Mouse (Mus musculus): Measurements from ENCODE around the gene Zrsr2. TPM values are rescaled to one million over a fixed set of nuclear protein-coding genes. Genes with fewer than 3 reads are reported as not detected.

Zrsr2 gene
- 82.0 TPM for polyA plus RNA-seq (2014; fragmentation: Illumina TruSeq; extraction: RNeasy Lipid Tissue Mini Kit (QIAGEN cat#74804))

DNA sequence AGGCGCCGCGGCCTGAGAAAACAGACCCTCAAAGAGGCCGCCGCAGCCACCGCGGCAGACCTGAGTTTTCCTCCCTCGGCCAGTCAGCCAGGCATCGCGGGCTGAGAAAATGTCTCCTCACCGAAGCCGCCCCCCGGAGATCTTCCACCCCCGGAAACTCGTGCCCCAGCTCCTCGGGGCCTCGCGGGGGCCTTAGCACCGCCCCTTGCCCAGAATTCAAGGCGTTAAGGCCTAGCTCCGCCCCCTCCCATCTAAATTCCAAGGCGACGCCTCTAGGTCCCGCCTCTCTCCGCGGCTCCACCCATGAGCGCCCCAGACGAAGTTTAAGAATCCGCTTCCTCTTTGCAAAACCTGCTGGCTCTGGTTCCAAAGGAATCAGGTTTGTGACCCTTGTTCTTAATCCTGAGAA is at the start of gene Zrsr2:
TSS of gene Zrsr2 (minus strand) at position 195 of the 409 bp plus-strand sequence.

DNA sequence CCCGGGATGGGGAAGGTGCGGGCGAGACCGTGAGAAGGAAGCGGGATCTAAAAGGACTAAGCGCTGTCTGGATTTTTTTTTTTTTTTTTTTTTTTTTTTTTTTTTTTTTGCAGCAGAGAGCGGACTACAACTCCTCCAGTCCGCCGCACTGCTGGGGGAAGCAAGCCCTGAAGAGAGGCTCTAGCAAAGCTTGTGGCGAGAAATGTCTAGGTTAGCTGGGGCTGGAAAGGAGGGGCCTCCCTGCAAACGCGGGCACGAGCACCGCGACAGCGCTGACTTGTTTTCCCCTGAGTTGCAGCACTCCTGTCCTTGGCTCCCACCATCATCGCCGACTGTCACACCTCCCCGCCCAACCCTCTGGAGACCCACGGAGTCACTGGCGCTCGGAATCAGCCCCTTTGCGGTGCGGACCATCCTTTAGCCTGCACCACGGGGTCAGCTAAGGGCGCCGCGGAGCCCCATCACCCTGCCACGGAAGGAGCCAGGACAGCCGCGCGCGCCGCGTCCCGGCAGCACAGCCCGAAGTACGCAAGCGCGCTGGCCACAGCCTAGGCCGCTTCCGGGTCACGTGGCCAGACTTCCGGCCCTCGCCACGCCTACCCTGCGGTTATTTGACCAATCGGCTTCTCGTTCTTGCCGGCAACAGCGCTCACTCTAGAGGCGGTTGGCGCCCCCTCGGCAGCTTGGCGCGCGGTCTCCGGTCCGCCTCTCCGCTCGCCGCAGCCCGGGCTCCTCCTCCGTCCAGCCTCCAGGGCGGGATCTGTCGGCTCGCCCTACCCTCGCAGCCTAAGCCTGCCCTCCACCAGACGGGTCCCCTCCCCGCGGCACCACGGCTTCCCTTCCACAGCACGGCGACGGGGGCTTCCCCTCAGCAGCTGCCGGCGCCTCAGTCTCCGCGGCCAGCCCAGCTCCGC is 49.9 kb downstream of the Zrsr2 start, which contains the start of gene Ap1s2:
TSS of gene Ap1s2 (plus strand) at position 681 of the 914 bp plus-strand sequence.

Other genes starting within 250 kb of the Zrsr2 start
- not detected for gene Rnf138rt1, start 197.3 kb downstream of the Zrsr2 start, polyA plus RNA-seq (2014; fragmentation: Illumina TruSeq; extraction: RNeasy Lipid Tissue Mini Kit (QIAGEN cat#74804))
- 218 TPM for gene Ap1s2, start 49.6 kb downstream of the Zrsr2 start, polyA plus RNA-seq (2014; fragmentation: Illumina TruSeq; extraction: RNeasy Lipid Tissue Mini Kit (QIAGEN cat#74804))
- gene Car5b, start 69.3 kb upstream of the Zrsr2 start, polyA plus RNA-seq (2014; fragmentation: Illumina TruSeq; extraction: RNeasy Lipid Tissue Mini Kit (QIAGEN cat#74804)): 8.4 TPM
- 23.2 TPM for gene Siah1b, start 117.8 kb upstream of the Zrsr2 start, polyA plus RNA-seq (2014; fragmentation: Illumina TruSeq; extraction: RNeasy Lipid Tissue Mini Kit (QIAGEN cat#74804))
- gene Cltrn, start 130.2 kb upstream of the Zrsr2 start, polyA plus RNA-seq (2014; fragmentation: Illumina TruSeq; extraction: RNeasy Lipid Tissue Mini Kit (QIAGEN cat#74804)): not detected
- 11.9 TPM for gene Ace2, start 180.7 kb upstream of the Zrsr2 start, polyA plus RNA-seq (2014; fragmentation: Illumina TruSeq; extraction: RNeasy Lipid Tissue Mini Kit (QIAGEN cat#74804))